Mouse (Mus musculus) MEL (cell line): ENCODE measurements around the gene Olfr1246. TPM values are rescaled to one million over a fixed set of nuclear protein-coding genes. Genes with fewer than 3 reads are reported as not detected.

Experiments used
- DNase-seq: peaks from one replicate; pipeline ENCODE4 v3.0.0; 2011; ENCODE audit warnings: low read depth, low spot score
- H3K27ac ChIP-seq: 2 replicates; pipeline ENCODE4 v1.5.1; 2012; ENCODE audit warnings: low read depth, mild to moderate bottlenecking, control low read depth, low read length, moderate library complexity; ENCODE audit not compliant: control insufficient read depth
- H3K27me3 ChIP-seq, 2 experiments: fragments of 150-350 bp in 1 of 2; sonication (generic) in 1 of 2; 2 replicates each; pipeline ENCODE4 v1.6.1; 2012; ENCODE audit warnings: low read length in 2 of 2, mild to moderate bottlenecking in 2 of 2, improper control_type of control experiment in 1 of 2, moderate library complexity in 1 of 2; ENCODE audit not compliant: insufficient read depth in 2 of 2, control insufficient read depth in 1 of 2
- H3K36me3 ChIP-seq, 2 experiments: 2 replicates each; pipeline ENCODE4 v1.6.1; 2012 to 2014; ENCODE audit warnings: low read length in 2 of 2, improper control_type of control experiment in 1 of 2, inconsistent platforms in 1 of 2, mild to moderate bottlenecking in 1 of 2; ENCODE audit not compliant: insufficient read depth in 2 of 2, control insufficient read depth in 1 of 2
- H3K4me1 ChIP-seq, 2 experiments: fragments of 150-350 bp in 1 of 2; sonication (generic) in 1 of 2; 2 replicates each; pipeline ENCODE4 v1.6.1; 2012; ENCODE audit warnings: low read length in 2 of 2, improper control_type of control experiment in 1 of 2, mild to moderate bottlenecking in 1 of 2; ENCODE audit not compliant: insufficient read depth in 2 of 2, control insufficient read depth in 1 of 2
- H3K4me3 ChIP-seq, 2 experiments: fragments of 150-350 bp in 1 of 2; sonication (generic) in 1 of 2; 2 replicates each; pipeline ENCODE4 v1.5.1; 2012; ENCODE audit warnings: low read depth in 2 of 2, low read length in 2 of 2, mild to moderate bottlenecking in 2 of 2, moderate library complexity in 2 of 2, control low read depth in 1 of 2, improper control_type of control experiment in 1 of 2; ENCODE audit not compliant: control insufficient read depth in 1 of 2, insufficient read depth in 1 of 2
- H3K79me2 ChIP-seq: 2 replicates; pipeline ENCODE4 v1.6.1; 2012; ENCODE audit warnings: mild to moderate bottlenecking, low read length, moderate library complexity; ENCODE audit not compliant: control insufficient read depth, poor library complexity, insufficient read depth
- H3K9ac ChIP-seq: 2 replicates; pipeline ENCODE4 v1.6.1; 2012; ENCODE audit warnings: low read depth, mild to moderate bottlenecking, control low read depth, low read length, moderate library complexity; ENCODE audit not compliant: control insufficient read depth, poor library complexity, severe bottlenecking
- H3K9me3 ChIP-seq: fragments of 150-350 bp; sonication (generic); replicated peaks from 2 replicates; pipeline ENCODE4 v1.6.1; 2012; ENCODE audit warnings: mild to moderate bottlenecking, low read length, improper control_type of control experiment, moderate library complexity; ENCODE audit not compliant: insufficient read depth
- BHLHE40 ChIP-seq: IDR thresholded peaks from 2 replicates; pipeline ENCODE4 v1.6.1; 2012; ENCODE audit warnings: low read depth, mild to moderate bottlenecking, inconsistent platforms, low read length, improper control_type of control experiment, borderline replicate concordance
- CTCF ChIP-seq, 3 experiments: IDR thresholded peaks in 2 of 3; conservative IDR thresholded peaks in 1 of 3; 2 replicates each; pipeline ENCODE4 v1.5.1; 2011 to 2012; ENCODE audit warnings: low read length in 3 of 3, low read depth in 2 of 3, mild to moderate bottlenecking in 2 of 3, improper control_type of control experiment in 1 of 3, inconsistent platforms in 1 of 3, mixed read lengths in 1 of 3, moderate library complexity in 1 of 3; ENCODE audit not compliant: control insufficient read depth in 1 of 3, insufficient read depth in 1 of 3, poor library complexity in 1 of 3, severe bottlenecking in 1 of 3
- ELF1 ChIP-seq: IDR thresholded peaks from 2 replicates; pipeline ENCODE4 v1.6.1; 2014; ENCODE audit warnings: low read depth, mild to moderate bottlenecking, inconsistent platforms, low read length, improper control_type of control experiment, moderate library complexity
- GATA1 ChIP-seq: IDR thresholded peaks from 2 replicates; pipeline ENCODE4 v1.6.1; 2011; ENCODE audit warnings: low read depth, low read length, improper control_type of control experiment
- MAFK ChIP-seq: IDR thresholded peaks from 2 replicates; pipeline ENCODE4 v1.6.1; 2011; ENCODE audit warnings: low read depth, mild to moderate bottlenecking, low read length, improper control_type of control experiment, borderline replicate concordance
- MAZ ChIP-seq: IDR thresholded peaks from 2 replicates; pipeline ENCODE4 v1.6.1; 2012; ENCODE audit warnings: low read depth, mild to moderate bottlenecking, inconsistent platforms, low read length, improper control_type of control experiment
- MEF2A ChIP-seq: IDR thresholded peaks from 2 replicates; pipeline ENCODE4 v1.6.1; 2014; ENCODE audit warnings: low read depth, mild to moderate bottlenecking, inconsistent platforms, low read length, improper control_type of control experiment; ENCODE audit not compliant: poor library complexity, insufficient replicate concordance, severe bottlenecking; ENCODE audit errors: extremely low read depth
- MYB ChIP-seq: IDR thresholded peaks from 2 replicates; pipeline ENCODE4 v1.6.1; 2011; ENCODE audit warnings: mild to moderate bottlenecking, low read depth, low read length, improper control_type of control experiment
- NRF1 ChIP-seq: IDR thresholded peaks from 2 replicates; pipeline ENCODE4 v1.6.1; 2014; ENCODE audit warnings: low read depth, mild to moderate bottlenecking, inconsistent platforms, low read length, improper control_type of control experiment, moderate library complexity; ENCODE audit not compliant: poor library complexity, insufficient read depth, severe bottlenecking
- POLR2AphosphoS5 ChIP-seq: IDR thresholded peaks from 2 replicates; pipeline ENCODE4 v1.6.1; 2012; ENCODE audit warnings: low read depth, borderline replicate concordance, mild to moderate bottlenecking, inconsistent platforms, low read length, moderate library complexity, mixed read lengths
- RAD21 ChIP-seq: IDR thresholded peaks from 2 replicates; pipeline ENCODE4 v1.6.1; 2011; ENCODE audit warnings: mild to moderate bottlenecking, low read depth, low read length, improper control_type of control experiment
- SIN3A ChIP-seq: IDR thresholded peaks from 2 replicates; pipeline ENCODE4 v1.6.1; 2012; ENCODE audit warnings: low read length, improper control_type of control experiment, inconsistent platforms
- SMC3 ChIP-seq: IDR thresholded peaks from 2 replicates; pipeline ENCODE4 v1.6.1; 2011; ENCODE audit warnings: low read depth, low read length, improper control_type of control experiment
- TAL1 ChIP-seq: IDR thresholded peaks from 2 replicates; pipeline ENCODE4 v1.6.1; 2012; ENCODE audit warnings: mild to moderate bottlenecking, inconsistent platforms, low read length, moderate library complexity, mixed read lengths
- TCF12 ChIP-seq: IDR thresholded peaks from 2 replicates; pipeline ENCODE4 v1.6.1; 2014; ENCODE audit warnings: low read depth, mild to moderate bottlenecking, inconsistent platforms, low read length, improper control_type of control experiment, moderate library complexity
- UBTF ChIP-seq: IDR thresholded peaks from 2 replicates; pipeline ENCODE4 v1.6.1; 2012; ENCODE audit warnings: low read depth, mild to moderate bottlenecking, inconsistent platforms, low read length, improper control_type of control experiment, moderate library complexity, borderline replicate concordance; ENCODE audit not compliant: insufficient read depth
- ZC3H11A ChIP-seq: IDR thresholded peaks from 2 replicates; pipeline ENCODE4 v1.6.1; 2012; ENCODE audit warnings: low read depth, mild to moderate bottlenecking, inconsistent platforms, low read length, improper control_type of control experiment
- ZKSCAN1 ChIP-seq: IDR thresholded peaks from 2 replicates; pipeline ENCODE4 v1.6.1; 2012; ENCODE audit warnings: low read depth, mild to moderate bottlenecking, inconsistent platforms, low read length, improper control_type of control experiment, moderate library complexity
- polyA plus RNA-seq, 2 experiments: library from polyadenylated mRNA; stranded (reverse) in 1 of 2; unstranded in 1 of 2; fragments of >175 nt in 1 of 2; fragments of >200 nt in 1 of 2; gene quantifications; 2 replicates each; pipeline versions ENCODE4 v1.2.1 to v1.2.4; 2012; ENCODE audit warnings: low replicate concordance in 2 of 2, low read depth in 1 of 2; ENCODE audit not compliant: insufficient read length in 2 of 2, insufficient read depth in 1 of 2, missing spikeins in 1 of 2
- total RNA-seq: library from RNA; depleted of rRNA; stranded (reverse); fragments of 300-350 nt; gene quantifications from 2 replicates; pipeline ENCODE4 v1.2.3, GENCODE M21; 2012; rRNA removed

The Olfr1246 gene
- total and polyA plus RNA-seq, 3 experiments, result not detected

- TF ChIP-seq GATA1 (no peak), UBTF (no peak), ZC3H11A (peak; percentile 59), CTCF (IDR thresholded peaks at IDR 0.05 in 2 of 3, conservative IDR thresholded peaks at IDR 0.05 in 1 of 3; ENCODE audit: control insufficient read depth in 1 of 3, insufficient read depth in 1 of 3, low read depth in 2 of 3, low read length in 3 of 3, poor library complexity in 1 of 3, severe bottlenecking in 1 of 3) (peak in 1 of 3 experiments; percentile 51; a peak in 2 of 6 replicates), ELF1 (no peak), POLR2AphosphoS5 (no peak), SIN3A (no peak), RAD21 (peak; percentile 65), SMC3 (peak; percentile 69), MAFK (no peak), BHLHE40 (no peak)
- no peaks in the 10 kb centered on the region for H3K27me3 ChIP-seq
- H3K9ac ChIP-seq, result no peak overlapping the region
- H3K27ac ChIP-seq, result no peak overlapping the region
- H3K79me2 ChIP-seq, result no peaks in the 10 kb centered on the region
- no peak overlapping the region for H3K4me3 ChIP-seq
- H3K36me3 ChIP-seq, result no peaks in the 10 kb centered on the region
- peak; percentile 6 for DNase-seq
- H3K4me1 ChIP-seq, result no peaks in the 10 kb centered on the region
- no peaks in the 10 kb centered on the region for H3K9me3 ChIP-seq
Measured at GRCm38 (mm10) chr2:89544516-89544915, 48.4 kb downstream of the Olfr1246 start.

GRCm38 (mm10) chr2:89539923-89540322 is 53.0 kb downstream of the Olfr1246 start:
- no peaks in the 10 kb centered on the region for H3K9me3 ChIP-seq
- no peaks in the 10 kb centered on the region for H3K79me2 ChIP-seq
- H3K36me3 ChIP-seq, result no peaks in the 10 kb centered on the region
- H3K4me1 ChIP-seq, result no peaks in the 10 kb centered on the region
- no peak overlapping the region for H3K9ac ChIP-seq
- no peaks in the 10 kb centered on the region for H3K27me3 ChIP-seq
- H3K27ac ChIP-seq, result no peak overlapping the region
- no peak overlapping the region for H3K4me3 ChIP-seq
- DNase-seq, result no peak
- TF ChIP-seq ZKSCAN1 (no peak), SIN3A (no peak), TAL1 (no peak), MEF2A (no peak), MYB (no peak), TCF12 (no peak), MAZ (no peak), NRF1 (no peak), MAFK (no peak), ELF1 (no peak), GATA1 (no peak)

Other genes starting within 250 kb of the Olfr1246 start
- gene Olfr1234, start 228.3 kb downstream of the Olfr1246 start, total RNA-seq, result not detected in 2 replicates
- not detected for gene Olfr1234, start 228.3 kb downstream of the Olfr1246 start, polyA plus RNA-seq
- gene Olfr1238, start 183.5 kb downstream of the Olfr1246 start, total RNA-seq, result not detected in 2 replicates
- under 1 TPM in 1 of 2 experiments, not detected in 1; 0.01 TPM for gene Olfr1238, start 183.5 kb downstream of the Olfr1246 start, polyA plus RNA-seq
- gene Olfr1239, start 172.8 kb downstream of the Olfr1246 start, total RNA-seq, result not detected in 2 replicates
- not detected for gene Olfr1239, start 172.8 kb downstream of the Olfr1246 start, polyA plus RNA-seq
- gene Olfr1240, start 150.2 kb downstream of the Olfr1246 start, total RNA-seq, result not detected in 2 replicates
- gene Olfr1240, start 150.2 kb downstream of the Olfr1246 start, polyA plus RNA-seq, result not detected
- not detected in 2 replicates for gene Olfr1241, start 106.0 kb downstream of the Olfr1246 start, total RNA-seq
- not detected for gene Olfr1241, start 106.0 kb downstream of the Olfr1246 start, polyA plus RNA-seq
- not detected in 2 replicates for gene Olfr1242, start 94.8 kb downstream of the Olfr1246 start, total RNA-seq
- not detected for gene Olfr1242, start 94.8 kb downstream of the Olfr1246 start, polyA plus RNA-seq
- gene Olfr1243, start 61.7 kb downstream of the Olfr1246 start, total RNA-seq, result not detected in 2 replicates
- gene Olfr1243, start 61.7 kb downstream of the Olfr1246 start, polyA plus RNA-seq, result not detected
- gene Olfr1245, start 14.7 kb downstream of the Olfr1246 start, total RNA-seq, result not detected in 2 replicates
- gene Olfr1245, start 14.7 kb downstream of the Olfr1246 start, polyA plus RNA-seq, result not detected
- gene Olfr1247, start 21.0 kb upstream of the Olfr1246 start, total RNA-seq, result not detected in 2 replicates
- gene Olfr1247, start 21.0 kb upstream of the Olfr1246 start, polyA plus RNA-seq, result not detected
- gene Olfr1248, start 25.1 kb upstream of the Olfr1246 start, total RNA-seq, result not detected in 2 replicates
- gene Olfr1248, start 25.1 kb upstream of the Olfr1246 start, polyA plus RNA-seq, result not detected
- gene Olfr1249, start 41.8 kb upstream of the Olfr1246 start, total RNA-seq, result not detected in 2 replicates
- not detected for gene Olfr1249, start 41.8 kb upstream of the Olfr1246 start, polyA plus RNA-seq
- not detected in 2 replicates for gene Olfr1250, start 68.3 kb upstream of the Olfr1246 start, total RNA-seq
- not detected for gene Olfr1250, start 68.3 kb upstream of the Olfr1246 start, polyA plus RNA-seq
- not detected in 2 replicates for gene Olfr1251, start 78.8 kb upstream of the Olfr1246 start, total RNA-seq
- not detected for gene Olfr1251, start 78.8 kb upstream of the Olfr1246 start, polyA plus RNA-seq
- not detected in 2 replicates for gene Olfr1252, start 131.9 kb upstream of the Olfr1246 start, total RNA-seq
- not detected for gene Olfr1252, start 131.9 kb upstream of the Olfr1246 start, polyA plus RNA-seq
- not detected in 2 replicates for gene Olfr1253, start 163.9 kb upstream of the Olfr1246 start, total RNA-seq
- gene Olfr1253, start 163.9 kb upstream of the Olfr1246 start, polyA plus RNA-seq, result not detected
- not detected in 2 replicates for gene Olfr1254, start 200.5 kb upstream of the Olfr1246 start, total RNA-seq
- not detected for gene Olfr1254, start 200.5 kb upstream of the Olfr1246 start, polyA plus RNA-seq
- not detected in 2 replicates for gene Olfr1255, start 218.9 kb upstream of the Olfr1246 start, total RNA-seq
- not detected for gene Olfr1255, start 218.9 kb upstream of the Olfr1246 start, polyA plus RNA-seq
- gene Olfr1256, start 248.4 kb upstream of the Olfr1246 start, total RNA-seq, result not detected in 2 replicates
- not detected for gene Olfr1256, start 248.4 kb upstream of the Olfr1246 start, polyA plus RNA-seq